Mouse (Mus musculus): ENCODE measurements around the gene Gckr. TPM values are rescaled to one million over a fixed set of nuclear protein-coding genes. Genes with fewer than 3 reads are reported as not detected.
A peak's percentile ranks its signal among the peaks of the same experiment; 100 is the strongest.

Gckr gene
- 0.27 TPM in 1 of 2 replicates, not detected in the other for polyA plus RNA-seq (2015; fragmentation: Nextera tagmentation; extraction: Ambion mirVana)

DNA sequence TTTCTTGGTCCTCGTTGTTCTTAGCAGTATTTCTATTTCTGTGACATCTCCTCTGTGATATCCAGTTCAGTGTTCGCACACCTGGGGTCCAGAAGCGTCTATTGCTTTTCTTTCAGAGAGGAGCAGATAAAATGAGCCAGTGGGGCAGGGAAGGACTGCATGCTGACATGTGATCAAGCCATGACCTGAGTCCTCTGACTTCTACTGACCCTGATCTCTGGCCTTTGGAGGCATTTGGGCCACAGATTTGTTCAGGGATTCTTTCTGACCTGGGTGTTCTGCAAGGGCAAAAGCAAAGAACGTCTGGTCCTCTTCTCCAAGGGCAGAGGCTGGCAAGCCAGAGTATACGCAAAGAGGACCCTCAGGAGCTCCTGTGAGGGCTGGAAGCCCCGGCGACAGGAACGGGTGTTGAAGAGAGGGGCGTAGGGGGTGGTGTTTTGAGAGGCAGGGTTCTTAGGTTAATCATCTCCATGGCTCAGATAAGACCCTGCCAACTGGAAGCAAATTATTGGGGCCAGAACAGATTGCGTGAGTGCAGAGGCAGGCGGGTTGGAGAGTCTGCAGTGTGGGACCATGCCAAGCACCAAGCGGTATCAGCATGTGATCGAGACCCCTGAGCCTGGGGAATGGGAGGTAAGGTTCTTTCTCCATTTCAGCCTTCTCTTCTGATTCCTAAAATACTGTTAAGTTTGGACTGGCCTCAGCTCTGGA, at the start of gene Gckr:
Gene Gckr, plus strand, starts transcription at position 397 of the 711 bp plus-strand sequence.
- Histone ChIP-seq H3K9ac (replicated peaks; ENCODE audit: low read depth, low read length) (peak within 1 kb of the TSS; percentile 96; the same call in 1 of the 2 replicates), H3K27me3 (replicated peaks; ENCODE audit: control insufficient read depth, insufficient read depth, low read length) (no peaks in the 10 kb centered on the region), H3K4me3 (replicated peaks; ENCODE audit: low read length) (peak within 1 kb of the TSS; percentile 79), H3K4me1 (replicated peaks; ENCODE audit: control insufficient read depth, insufficient read depth, low read length) (peaks cover 15% of the 10 kb centered on the region), H3K27ac (ENCODE audit: low read length) (no peak within 1 kb of the TSS), H3K36me3 (ENCODE audit: control insufficient read depth, insufficient read depth) (peaks cover 2% of the 10 kb centered on the region; the same call in 1 of the 2 replicates), H3K4me2 (ENCODE audit: low read length) (peak within 1 kb of the TSS; percentile 84), H3K9me3 (ENCODE audit: control insufficient read depth, low read length) (no peaks in the 10 kb centered on the region)
- WGBS: 81% methylated on average over 13 of the region's 13 CpGs
- no peak for ATAC-seq

DNA sequence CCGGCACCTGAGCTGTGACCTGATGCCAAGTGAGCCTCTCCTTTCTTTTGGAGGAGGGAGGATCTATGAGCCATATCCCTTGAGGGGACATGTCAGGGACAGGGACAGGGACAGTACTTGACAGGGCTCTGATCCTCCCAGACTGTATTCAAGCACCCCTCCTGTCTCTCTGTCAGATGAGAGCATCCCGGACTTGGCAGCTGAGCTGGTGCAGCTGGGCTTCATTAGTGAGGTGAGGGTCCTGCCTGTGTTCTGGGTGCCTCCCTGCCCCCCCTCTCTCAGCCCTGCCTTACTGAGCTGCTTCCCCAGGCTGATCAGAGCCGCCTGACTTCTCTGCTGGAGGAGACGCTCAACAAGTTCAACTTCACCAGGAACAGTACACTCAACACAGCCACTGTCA, 46.5 kb upstream of the Gckr start:
- WGBS: 58% methylated on average over 4 of the region's 4 CpGs
- no peaks in the 10 kb centered on the region for H3K27me3 ChIP-seq (replicated peaks; ENCODE audit: control insufficient read depth, insufficient read depth, low read length)
- H3K4me2 ChIP-seq (ENCODE audit: low read length): no peak overlapping the region
- no peak overlapping the region for H3K27ac ChIP-seq (ENCODE audit: low read length)
- H3K9me3 ChIP-seq (ENCODE audit: control insufficient read depth, low read length): no peaks in the 10 kb centered on the region
- peaks cover 37% of the 10 kb centered on the region for H3K36me3 ChIP-seq (ENCODE audit: control insufficient read depth, insufficient read depth)
- H3K4me3 ChIP-seq (replicated peaks; ENCODE audit: low read length): no peak overlapping the region
- peak; percentile 14; the same call in 1 of the 2 replicates for ATAC-seq
- no peak overlapping the region for H3K9ac ChIP-seq (replicated peaks; ENCODE audit: low read depth, low read length)
- 0 out of 2 replicates have a peak, but pooled peaks cover 2% of the 10 kb centered on the region for H3K4me1 ChIP-seq (replicated peaks; ENCODE audit: control insufficient read depth, insufficient read depth, low read length)

- Histone ChIP-seq H3K9me3 (ENCODE audit: control insufficient read depth, low read length) (no peaks in the 10 kb centered on the region), H3K27ac (ENCODE audit: low read length) (no peak within 1 kb of the TSS), H3K27me3 (replicated peaks; ENCODE audit: control insufficient read depth, insufficient read depth, low read length) (no peaks in the 10 kb centered on the region), H3K36me3 (ENCODE audit: control insufficient read depth, insufficient read depth) (peaks cover 29% of the 10 kb centered on the region), H3K4me2 (ENCODE audit: low read length) (peak within 1 kb of the TSS; percentile 11; the same call in 1 of the 2 replicates), H3K4me1 (replicated peaks; ENCODE audit: control insufficient read depth, insufficient read depth, low read length) (0 out of 2 replicates have a peak, but pooled peaks cover 2% of the 10 kb centered on the region), H3K4me3 (replicated peaks; ENCODE audit: low read length) (no peak within 1 kb of the TSS), H3K9ac (replicated peaks; ENCODE audit: low read depth, low read length) (no peak within 1 kb of the TSS)
- ATAC-seq: peak; percentile 45; the same call in 1 of the 2 replicates
- WGBS: 8% methylated on average over 47 of the region's 47 CpGs
Observed at GRCm38 (mm10) chr5:31251541-31252101, 45.6 kb upstream of the Gckr start, which contains the start of gene Krtcap3. Gene Krtcap3, plus strand, starts transcription at chr5:31251691.

- no peak for ATAC-seq
- no peaks in the 10 kb centered on the region for H3K9me3 ChIP-seq (ENCODE audit: control insufficient read depth, low read length)
- H3K36me3 ChIP-seq (ENCODE audit: control insufficient read depth, insufficient read depth): peaks cover 25% of the 10 kb centered on the region
- H3K4me3 ChIP-seq (replicated peaks; ENCODE audit: low read length): no peak overlapping the region
- no peak overlapping the region for H3K9ac ChIP-seq (replicated peaks; ENCODE audit: low read depth, low read length)
- H3K27ac ChIP-seq (ENCODE audit: low read length): no peak overlapping the region
- no peaks in the 10 kb centered on the region for H3K27me3 ChIP-seq (replicated peaks; ENCODE audit: control insufficient read depth, insufficient read depth, low read length)
- 0 out of 2 replicates have a peak, but pooled peaks cover 2% of the 10 kb centered on the region for H3K4me1 ChIP-seq (replicated peaks; ENCODE audit: control insufficient read depth, insufficient read depth, low read length)
- H3K4me2 ChIP-seq (ENCODE audit: low read length): no peak overlapping the region
- WGBS: 62% methylated on average over 10 of the region's 10 CpGs
Observed at GRCm38 (mm10) chr5:31252151-31252550, 45.1 kb upstream of the Gckr start.

GRCm38 (mm10) chr5:31252795-31253545, 44.3 kb upstream of the Gckr start:
- Histone ChIP-seq H3K4me3 (replicated peaks; ENCODE audit: low read length) (no peak overlapping the region), H3K27ac (ENCODE audit: low read length) (no peak overlapping the region), H3K4me1 (replicated peaks; ENCODE audit: control insufficient read depth, insufficient read depth, low read length) (0 out of 2 replicates have a peak, but pooled peaks cover 2% of the 10 kb centered on the region), H3K9ac (replicated peaks; ENCODE audit: low read depth, low read length) (no peak overlapping the region), H3K9me3 (ENCODE audit: control insufficient read depth, low read length) (no peaks in the 10 kb centered on the region), H3K36me3 (ENCODE audit: control insufficient read depth, insufficient read depth) (peaks cover 23% of the 10 kb centered on the region), H3K4me2 (ENCODE audit: low read length) (no peak overlapping the region), H3K27me3 (replicated peaks; ENCODE audit: control insufficient read depth, insufficient read depth, low read length) (no peaks in the 10 kb centered on the region)
- ATAC-seq: no peak
- 81% methylated on average over 16 of the region's 16 CpGs for WGBS

DNA sequence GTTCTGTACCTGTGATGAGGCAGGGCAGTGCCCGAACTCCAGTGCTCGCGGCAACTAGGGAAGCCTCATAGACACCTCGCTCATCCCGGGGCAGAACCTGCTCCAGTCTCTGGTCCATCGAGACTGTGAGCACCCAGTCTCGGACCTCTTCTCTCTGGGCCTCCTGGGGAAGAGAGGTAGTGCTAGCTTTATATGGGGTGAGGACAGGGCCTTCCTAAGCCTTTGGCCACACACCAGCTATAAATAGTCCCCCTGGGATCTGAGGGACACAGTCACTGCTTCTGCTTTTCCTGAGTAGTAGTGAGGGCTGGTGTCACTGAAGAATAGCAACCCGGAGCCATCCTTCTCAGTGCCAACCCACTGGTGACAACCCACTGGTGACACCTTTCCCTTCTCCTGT, 43.4 kb upstream of the Gckr start:
- H3K4me1 ChIP-seq (replicated peaks; ENCODE audit: control insufficient read depth, insufficient read depth, low read length): 0 out of 2 replicates have a peak, but pooled peaks cover 2% of the 10 kb centered on the region
- no peak overlapping the region for H3K27ac ChIP-seq (ENCODE audit: low read length)
- H3K9ac ChIP-seq (replicated peaks; ENCODE audit: low read depth, low read length): no peak overlapping the region
- H3K27me3 ChIP-seq (replicated peaks; ENCODE audit: control insufficient read depth, insufficient read depth, low read length): no peaks in the 10 kb centered on the region
- H3K9me3 ChIP-seq (ENCODE audit: control insufficient read depth, low read length): no peaks in the 10 kb centered on the region
- H3K4me2 ChIP-seq (ENCODE audit: low read length): no peak overlapping the region
- H3K4me3 ChIP-seq (replicated peaks; ENCODE audit: low read length): no peak overlapping the region
- peaks cover 21% of the 10 kb centered on the region for H3K36me3 ChIP-seq (ENCODE audit: control insufficient read depth, insufficient read depth)
- WGBS: 95% methylated on average over 8 of the region's 8 CpGs
- ATAC-seq: no peak

DNA sequence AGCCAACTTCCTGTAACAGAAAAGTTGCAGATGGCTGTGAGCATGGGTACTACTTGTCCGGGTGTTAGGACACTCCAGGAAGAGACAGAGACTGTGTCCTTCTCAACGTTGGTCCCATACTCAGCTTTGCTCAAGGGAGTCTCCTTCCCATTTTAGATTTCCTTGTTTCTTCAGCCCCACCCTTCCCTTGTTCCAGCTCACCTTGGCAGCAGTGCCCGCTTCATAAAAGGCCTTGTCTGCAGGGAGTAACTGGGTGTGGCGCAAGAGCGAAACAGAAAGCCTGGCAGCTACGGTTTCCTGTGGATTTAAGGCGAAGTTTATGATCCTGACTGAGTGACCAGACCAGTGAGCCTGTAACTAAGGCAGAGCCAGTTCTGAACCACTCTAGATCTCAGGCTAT, 42.8 kb upstream of the Gckr start:
- 92% methylated on average over 7 of the region's 7 CpGs for WGBS

GRCm38 (mm10) chr5:31254901-31255300, 42.3 kb upstream of the Gckr start:
- 87% methylated on average over 8 of the region's 8 CpGs for WGBS
- Histone ChIP-seq H3K9ac (replicated peaks; ENCODE audit: low read depth, low read length) (no peak overlapping the region), H3K4me1 (replicated peaks; ENCODE audit: control insufficient read depth, insufficient read depth, low read length) (0 out of 2 replicates have a peak, but pooled peaks cover 2% of the 10 kb centered on the region), H3K36me3 (ENCODE audit: control insufficient read depth, insufficient read depth) (peaks cover 12% of the 10 kb centered on the region), H3K27ac (ENCODE audit: low read length) (no peak overlapping the region), H3K27me3 (replicated peaks; ENCODE audit: control insufficient read depth, insufficient read depth, low read length) (no peaks in the 10 kb centered on the region), H3K4me2 (ENCODE audit: low read length) (no peak overlapping the region), H3K4me3 (replicated peaks; ENCODE audit: low read length) (no peak overlapping the region), H3K9me3 (ENCODE audit: control insufficient read depth, low read length) (no peaks in the 10 kb centered on the region)
- no peak for ATAC-seq

More for the DNA sequence above, 42.8 kb upstream of the Gckr start:
- no peaks in the 10 kb centered on the region for H3K9me3 ChIP-seq (ENCODE audit: control insufficient read depth, low read length)
- H3K4me2 ChIP-seq (ENCODE audit: low read length): no peak overlapping the region
- H3K36me3 ChIP-seq (ENCODE audit: control insufficient read depth, insufficient read depth): peaks cover 17% of the 10 kb centered on the region
- H3K27me3 ChIP-seq (replicated peaks; ENCODE audit: control insufficient read depth, insufficient read depth, low read length): no peaks in the 10 kb centered on the region
- H3K4me3 ChIP-seq (replicated peaks; ENCODE audit: low read length): no peak overlapping the region
- no peak overlapping the region for H3K27ac ChIP-seq (ENCODE audit: low read length)
- no peak overlapping the region for H3K9ac ChIP-seq (replicated peaks; ENCODE audit: low read depth, low read length)
- no peak for ATAC-seq
- H3K4me1 ChIP-seq (replicated peaks; ENCODE audit: control insufficient read depth, insufficient read depth, low read length): 0 out of 2 replicates have a peak, but pooled peaks cover 2% of the 10 kb centered on the region

GRCm38 (mm10) chr5:31255381-31255780, 41.9 kb upstream of the Gckr start:
- Histone ChIP-seq H3K36me3 (ENCODE audit: control insufficient read depth, insufficient read depth) (peaks cover 9% of the 10 kb centered on the region), H3K9ac (replicated peaks; ENCODE audit: low read depth, low read length) (no peak overlapping the region), H3K4me3 (replicated peaks; ENCODE audit: low read length) (no peak overlapping the region), H3K27me3 (replicated peaks; ENCODE audit: control insufficient read depth, insufficient read depth, low read length) (no peaks in the 10 kb centered on the region), H3K27ac (ENCODE audit: low read length) (no peak overlapping the region), H3K9me3 (ENCODE audit: control insufficient read depth, low read length) (no peaks in the 10 kb centered on the region), H3K4me2 (ENCODE audit: low read length) (no peak overlapping the region), H3K4me1 (replicated peaks; ENCODE audit: control insufficient read depth, insufficient read depth, low read length) (0 out of 2 replicates have a peak, but pooled peaks cover 2% of the 10 kb centered on the region)
- 90% methylated on average over 2 of the region's 2 CpGs for whole genome bisulfite sequencing
- no peak for ATAC-seq

Measured in forebrain, embryonic 16.5 days (tissue).